Mouse (Mus musculus) midbrain, embryonic 13.5 days (tissue): ENCODE results near the gene Fars2. TPM values are rescaled to one million over a fixed set of nuclear protein-coding genes. Genes with fewer than 3 reads are reported as not detected.
"Not testable (repeated sequence)": the region's sequence is repeated elsewhere in the genome, so short reads cannot be mapped to it uniquely, and the experiment has no call there.

Experiments used
- ATAC-seq: fragments of 200-750 bp; cut with Nextera tagmentation; 2 replicates; pipeline ENCODE4 v1.8.0; 2017; ENCODE audit warnings: mild to moderate bottlenecking, moderate TSS enrichment, moderate library complexity
- H3K27ac ChIP-seq: fragments of 300-500 bp; sonication (generic); 2 replicates; pipeline ENCODE4 v1.5.1; 2015; ENCODE audit warnings: inconsistent platforms, mild to moderate bottlenecking, moderate library complexity
- H3K27me3 ChIP-seq: fragments of 300-500 bp; sonication (generic); 2 replicates; pipeline ENCODE4 v1.6.1; 2015; ENCODE audit warnings: mild to moderate bottlenecking, inconsistent platforms
- H3K36me3 ChIP-seq: fragments of 300-500 bp; sonication (generic); 2 replicates; pipeline ENCODE4 v1.6.1; 2015; ENCODE audit warnings: mild to moderate bottlenecking, inconsistent platforms
- H3K4me1 ChIP-seq: fragments of 300-500 bp; sonication (generic); replicated peaks from 2 replicates; pipeline ENCODE4 v1.6.1; 2015; ENCODE audit warnings: inconsistent platforms
- H3K4me2 ChIP-seq: fragments of 300-500 bp; sonication (generic); replicated peaks from 2 replicates; pipeline ENCODE4 v1.6.1; 2015; ENCODE audit warnings: moderate library complexity, mild to moderate bottlenecking, inconsistent platforms
- H3K4me3 ChIP-seq: fragments of 300-500 bp; sonication (generic); replicated peaks from 2 replicates; pipeline ENCODE4 v1.5.1; 2015; ENCODE audit warnings: mild to moderate bottlenecking, inconsistent platforms
- H3K9ac ChIP-seq: fragments of 300-500 bp; sonication (generic); replicated peaks from 2 replicates; pipeline ENCODE4 v1.6.1; 2015; ENCODE audit warnings: mild to moderate bottlenecking, inconsistent platforms
- H3K9me3 ChIP-seq: fragments of 300-500 bp; sonication (generic); 2 replicates; pipeline ENCODE4 v1.6.1; 2016; ENCODE audit warnings: mild to moderate bottlenecking, inconsistent platforms
- WGBS: fragments of 180-500 bp; shearing (Covaris S2); methylation state at CpG from one replicate; pipeline ENCODE4 v1.1.7; 2015; 5-methylcytosine and 5-hydroxymethylcytosine counted together
- polyA plus RNA-seq: library from polyadenylated mRNA; unstranded; fragments of >200 nt; fragmentation: Nextera tagmentation; extraction: Ambion mirVana; gene quantifications from 2 replicates; pipeline ENCODE4 v1.2.1, GENCODE M21; 2015

The Fars2 gene
- polyA plus RNA-seq, 1 experiment from 2014 or later = 29.5 TPM

DNA sequence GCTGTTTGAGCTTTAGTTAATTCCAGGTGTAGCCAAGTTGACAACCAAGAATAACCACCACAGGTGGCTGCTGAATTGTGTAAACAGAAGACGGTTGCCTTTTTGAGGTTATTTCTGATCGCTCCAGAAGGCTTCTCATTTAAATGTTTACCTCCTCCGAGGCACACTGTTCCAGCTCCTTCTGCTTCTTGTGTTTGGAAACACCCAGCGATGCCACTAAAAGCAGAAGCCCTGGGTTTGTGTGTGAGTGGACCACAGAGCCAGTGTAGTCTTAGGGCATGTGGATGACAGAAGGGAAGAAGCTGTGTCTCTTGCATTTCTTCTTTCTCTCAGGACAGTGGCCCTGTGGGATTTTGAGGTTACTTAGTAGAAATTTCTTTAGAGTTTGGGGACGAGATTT lies 33.1 kb downstream of the Fars2 start:
- no peak for ATAC-seq
- H3K27ac ChIP-seq = no peak overlapping the region
- H3K4me1 ChIP-seq = peaks cover 10% of the 10 kb centered on the region
- no peaks in the 10 kb centered on the region for H3K36me3 ChIP-seq
- no peaks in the 10 kb centered on the region for H3K9me3 ChIP-seq
- H3K9ac ChIP-seq = no peak overlapping the region
- no peak overlapping the region for H3K4me2 ChIP-seq
- WGBS = 55% methylated on average over 5 of the region's 5 CpGs
- H3K4me3 ChIP-seq = no peak overlapping the region
- H3K27me3 ChIP-seq = no peaks in the 10 kb centered on the region

DNA sequence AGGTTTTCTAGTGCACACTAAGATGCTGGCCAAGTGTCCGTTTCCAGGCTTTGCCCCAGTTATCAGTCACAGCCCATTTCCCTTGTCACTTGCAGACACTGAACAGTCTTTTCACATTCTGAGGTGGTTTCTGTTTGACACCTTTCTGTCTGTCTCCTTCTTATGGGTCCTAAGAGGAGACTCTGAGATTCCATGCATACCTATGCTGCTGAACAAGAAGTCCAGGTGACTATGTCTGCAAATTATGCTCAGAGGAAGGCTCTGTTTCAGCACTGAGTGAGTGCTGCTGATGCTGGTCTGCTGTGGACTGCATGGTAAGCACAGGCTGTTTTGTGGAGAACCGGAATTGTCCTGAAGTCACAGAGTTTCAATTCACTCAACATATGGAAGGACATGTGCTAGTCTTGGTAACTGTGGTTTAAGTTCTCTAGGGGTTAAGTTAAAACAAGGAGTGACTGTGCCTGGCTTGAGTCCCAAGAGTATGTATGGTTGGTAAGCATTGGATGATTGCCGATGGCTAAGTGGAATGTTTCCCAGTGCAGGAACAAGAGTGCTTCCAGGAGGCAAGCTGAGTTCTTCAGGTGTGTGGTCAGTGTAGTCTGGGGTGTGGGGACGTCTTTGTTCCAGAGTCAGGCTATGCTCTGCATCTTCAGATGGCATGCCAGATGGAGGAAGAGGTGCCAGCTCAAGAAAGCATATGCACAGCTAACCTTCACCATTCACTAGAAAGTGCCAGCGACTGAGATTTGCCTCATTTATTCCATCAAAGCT lies 35.7 kb downstream of the Fars2 start:
- Histone ChIP-seq H3K9me3 (no peaks in the 10 kb centered on the region), H3K36me3 (no peaks in the 10 kb centered on the region), H3K27me3 (no peaks in the 10 kb centered on the region), H3K4me2 (no peak overlapping the region), H3K4me3 (no peak overlapping the region), H3K27ac (no peak overlapping the region), H3K9ac (no peak overlapping the region), H3K4me1 (peaks cover 4% of the 10 kb centered on the region; the same call in 1 of the 2 replicates)
- 84% methylated on average over 5 of the region's 5 CpGs for WGBS
- ATAC-seq = no peak

DNA sequence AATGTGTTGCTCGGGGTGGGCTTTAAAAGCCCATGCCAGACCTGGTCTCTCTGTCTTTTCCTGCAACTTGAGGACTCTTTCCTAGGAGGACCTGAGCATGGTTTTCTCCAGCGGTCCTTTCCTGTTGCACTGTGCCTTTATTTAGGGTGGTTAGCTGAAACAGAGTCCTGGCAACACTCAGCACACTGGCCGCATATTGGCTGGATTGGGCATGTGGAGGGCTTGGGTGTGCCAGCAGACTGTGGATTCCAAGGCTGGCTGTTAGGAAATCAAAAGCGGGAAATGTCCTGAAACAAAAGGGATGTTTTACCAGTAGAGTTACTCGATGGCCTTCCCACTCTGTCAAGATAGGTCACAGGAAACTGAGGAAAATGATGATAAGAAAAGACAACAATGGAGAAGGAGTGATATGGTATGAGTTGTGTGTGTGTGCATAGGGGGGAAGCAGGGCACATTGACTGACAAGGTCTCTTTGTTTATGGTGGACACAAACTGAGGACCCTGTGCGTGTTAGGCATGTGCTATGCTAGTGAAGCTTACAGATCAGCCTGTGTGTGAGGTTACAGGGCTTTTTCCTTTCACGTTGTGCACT lies 39.2 kb downstream of the Fars2 start:
- WGBS = 93% methylated on average over 7 of the region's 7 CpGs
- H3K27me3 ChIP-seq = no peaks in the 10 kb centered on the region
- no peaks in the 10 kb centered on the region for H3K36me3 ChIP-seq
- no peak overlapping the region for H3K4me2 ChIP-seq
- H3K9me3 ChIP-seq = no peaks in the 10 kb centered on the region
- H3K4me3 ChIP-seq = no peak overlapping the region
- H3K4me1 ChIP-seq = no peaks in the 10 kb centered on the region
- no peak for ATAC-seq
- H3K27ac ChIP-seq = no peak overlapping the region
- no peak overlapping the region for H3K9ac ChIP-seq

DNA sequence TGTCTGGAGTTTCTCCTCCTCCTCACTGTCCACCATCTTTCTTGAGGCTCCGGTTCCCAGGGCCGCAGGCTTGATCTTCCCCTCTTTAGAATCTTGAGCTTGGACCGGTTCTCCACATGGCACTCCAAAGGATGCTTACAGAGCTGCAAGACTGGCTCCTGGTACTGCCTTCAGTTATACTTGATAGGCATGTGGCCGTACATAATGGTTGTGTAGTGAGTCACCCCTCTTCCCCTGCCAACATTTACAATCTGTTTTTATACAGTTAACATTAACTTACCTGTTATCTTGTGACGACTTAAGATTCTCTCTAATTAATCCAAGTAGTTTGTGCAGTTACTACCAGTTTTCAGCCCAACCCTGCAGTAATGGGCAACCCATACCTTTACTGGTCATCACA lies 46.2 kb downstream of the Fars2 start:
- no peak for ATAC-seq

DNA sequence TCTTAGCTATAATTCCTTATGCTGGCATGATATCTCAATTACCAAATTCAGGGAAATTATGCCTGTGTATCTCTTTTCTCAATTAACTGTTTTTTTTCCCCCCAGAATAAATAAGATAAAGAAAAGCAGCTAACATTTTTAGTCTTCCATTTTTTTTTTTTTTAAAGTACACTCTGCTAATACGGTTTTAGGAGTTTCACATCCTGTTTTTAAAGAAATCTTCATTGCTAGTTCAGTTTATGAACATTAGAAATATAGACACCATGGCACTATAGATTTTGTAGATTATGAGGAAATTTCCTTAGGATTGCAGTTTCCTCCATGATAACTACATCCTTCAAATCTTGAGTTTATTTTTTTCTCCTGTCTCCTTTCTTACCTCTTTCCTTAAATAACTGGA lies 46.7 kb downstream of the Fars2 start:
- Histone ChIP-seq H3K9ac (no peak overlapping the region), H3K27ac (no peak overlapping the region), H3K9me3 (no peaks in the 10 kb centered on the region), H3K4me3 (no peak overlapping the region), H3K27me3 (no peaks in the 10 kb centered on the region), H3K4me2 (no peak overlapping the region), H3K4me1 (no peaks in the 10 kb centered on the region), H3K36me3 (no peaks in the 10 kb centered on the region)
- ATAC-seq = no peak
- WGBS = 91% methylated on average over 1 of the region's 1 CpGs

More for the DNA sequence above, 46.2 kb downstream of the Fars2 start:
- H3K9ac ChIP-seq = no peak overlapping the region
- H3K36me3 ChIP-seq = no peaks in the 10 kb centered on the region
- no peak overlapping the region for H3K4me3 ChIP-seq
- no peaks in the 10 kb centered on the region for H3K9me3 ChIP-seq
- H3K4me2 ChIP-seq = no peak overlapping the region
- H3K27ac ChIP-seq = no peak overlapping the region
- WGBS = 94% methylated on average over 5 of the region's 5 CpGs
- H3K4me1 ChIP-seq = no peaks in the 10 kb centered on the region
- H3K27me3 ChIP-seq = no peaks in the 10 kb centered on the region

DNA sequence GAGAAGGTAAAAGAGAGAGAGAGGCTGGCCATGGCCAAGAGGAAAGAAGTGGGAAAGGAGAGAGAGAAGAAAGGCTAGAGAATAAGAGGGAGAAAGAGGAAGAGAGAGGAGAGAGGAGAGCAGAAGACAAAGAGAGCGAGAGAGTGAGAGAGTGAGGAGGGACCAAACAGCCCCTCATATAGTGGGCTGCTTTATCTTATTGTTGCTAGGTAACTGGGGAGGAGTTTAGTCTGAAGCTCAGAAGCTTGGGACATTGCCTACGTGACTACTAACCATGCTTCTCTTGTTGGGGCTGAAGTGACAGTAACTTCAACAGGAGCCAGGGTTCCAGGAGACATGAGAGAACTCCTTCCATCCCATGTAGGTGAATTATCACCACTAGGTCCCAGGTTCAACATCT lies 55.8 kb downstream of the Fars2 start:
- H3K4me1 ChIP-seq, H3K4me3 ChIP-seq, H3K27me3 ChIP-seq, H3K9ac ChIP-seq, H3K4me2 ChIP-seq, H3K9me3 ChIP-seq, H3K27ac ChIP-seq, ATAC-seq, H3K36me3 ChIP-seq: not testable (repeated sequence)
- 32% methylated on average over 2 of the region's 2 CpGs for WGBS

DNA sequence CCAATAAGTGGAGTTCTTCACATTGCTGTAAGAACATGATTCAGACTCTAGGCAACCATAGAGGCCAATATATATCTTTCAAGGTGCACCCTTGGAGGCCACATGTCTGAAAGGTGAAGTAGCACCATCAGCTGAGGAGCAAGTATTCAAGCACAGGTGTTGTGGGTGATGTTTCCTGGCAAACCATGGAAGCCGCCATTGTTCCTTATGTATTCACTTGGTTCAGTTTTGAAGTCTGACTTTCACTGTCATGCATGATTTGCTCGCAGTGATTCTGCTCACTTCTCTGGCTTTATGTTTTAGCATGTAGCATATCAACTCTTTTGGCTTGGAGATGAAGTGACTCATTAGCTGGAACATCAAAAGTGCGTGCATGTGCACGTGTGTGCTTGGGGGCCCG lies 56.9 kb downstream of the Fars2 start:
- ATAC-seq = no peak
- H3K4me1 ChIP-seq = no peaks in the 10 kb centered on the region
- 95% methylated on average over 5 of the region's 5 CpGs for WGBS

DNA sequence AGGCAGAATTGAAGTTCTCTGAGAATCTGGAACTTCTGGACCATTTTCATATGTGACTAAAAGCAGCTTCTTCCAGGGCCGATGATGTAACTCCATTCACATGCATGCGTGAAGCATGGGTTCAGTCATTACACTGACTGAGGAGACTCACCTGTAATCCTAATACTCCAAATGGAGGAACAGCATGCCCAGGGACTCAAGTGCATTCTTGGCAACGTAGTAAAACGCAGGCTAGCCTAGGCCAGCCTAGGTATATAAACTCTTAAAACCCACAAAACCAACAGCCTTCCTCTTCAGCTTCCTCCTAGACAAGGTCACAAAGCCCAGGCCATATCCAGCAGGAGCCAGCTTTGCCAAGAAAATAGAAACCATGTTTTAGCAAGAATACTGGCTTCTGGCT lies 57.6 kb downstream of the Fars2 start:
- H3K27ac ChIP-seq = no peak overlapping the region
- H3K9me3 ChIP-seq = no peaks in the 10 kb centered on the region
- no peaks in the 10 kb centered on the region for H3K36me3 ChIP-seq
- peaks cover 3% of the 10 kb centered on the region; the same call in 1 of the 2 replicates for H3K27me3 ChIP-seq
- H3K4me3 ChIP-seq = no peak overlapping the region
- ATAC-seq = no peak
- H3K4me2 ChIP-seq = no peak overlapping the region
- no peak overlapping the region for H3K9ac ChIP-seq
- 96% methylated on average over 4 of the region's 4 CpGs for WGBS
- no peaks in the 10 kb centered on the region for H3K4me1 ChIP-seq

More for the DNA sequence above, 56.9 kb downstream of the Fars2 start:
- Histone ChIP-seq H3K9me3 (no peaks in the 10 kb centered on the region), H3K4me3 (no peak overlapping the region), H3K36me3 (no peaks in the 10 kb centered on the region), H3K9ac (no peak overlapping the region), H3K27me3 (peaks cover 3% of the 10 kb centered on the region; the same call in 1 of the 2 replicates), H3K27ac (no peak overlapping the region), H3K4me2 (no peak overlapping the region)

DNA sequence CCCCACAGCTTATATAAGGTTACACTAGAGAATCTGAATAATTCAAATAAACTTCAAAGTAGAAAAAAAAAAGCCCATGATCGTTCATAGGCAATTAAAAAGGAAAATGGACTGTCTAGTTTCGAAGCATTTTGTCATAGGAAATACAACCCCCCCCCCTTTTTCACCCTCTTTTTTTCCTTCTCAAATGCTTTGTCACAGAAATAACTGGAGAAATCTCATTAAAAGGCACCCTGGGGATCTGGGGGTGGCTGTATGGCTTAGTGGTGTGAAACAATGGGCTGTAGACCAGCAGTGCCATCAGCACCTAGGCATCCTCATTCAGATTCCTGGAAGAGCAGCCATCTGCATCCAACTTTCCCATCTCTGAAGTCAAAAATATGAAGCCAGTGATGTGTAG lies 64.0 kb downstream of the Fars2 start:
- H3K4me2 ChIP-seq = no peak overlapping the region
- H3K27ac ChIP-seq = no peak overlapping the region
- ATAC-seq = no peak
- H3K36me3 ChIP-seq = no peaks in the 10 kb centered on the region
- H3K4me1 ChIP-seq = no peaks in the 10 kb centered on the region
- WGBS = 66% methylated on average over 2 of the region's 2 CpGs
- no peaks in the 10 kb centered on the region for H3K27me3 ChIP-seq
- no peaks in the 10 kb centered on the region for H3K9me3 ChIP-seq
- no peak overlapping the region for H3K9ac ChIP-seq
- H3K4me3 ChIP-seq = no peak overlapping the region

DNA sequence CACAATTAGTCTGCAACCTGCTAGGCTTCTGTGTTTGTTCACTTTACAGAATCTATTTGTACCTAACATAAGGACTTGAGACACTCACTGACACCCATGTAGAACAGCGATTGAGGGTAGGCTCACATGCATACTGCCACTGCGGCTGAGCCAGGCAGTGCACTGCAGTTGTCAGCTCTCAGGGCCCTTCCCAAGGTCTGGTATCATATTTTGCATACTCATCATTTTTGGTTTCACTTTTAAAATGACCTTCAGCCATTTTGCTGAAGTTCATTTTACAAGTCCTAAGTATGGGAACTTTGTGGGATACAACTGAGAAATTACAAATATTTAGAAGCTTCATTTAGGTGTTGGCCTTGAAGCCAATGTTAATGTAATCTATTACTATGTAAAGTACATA lies 73.4 kb downstream of the Fars2 start:
- no peak for ATAC-seq
- Histone ChIP-seq H3K9me3 (no peaks in the 10 kb centered on the region), H3K9ac (no peak overlapping the region), H3K4me3 (no peak overlapping the region), H3K4me2 (no peak overlapping the region), H3K27me3 (no peaks in the 10 kb centered on the region), H3K36me3 (no peaks in the 10 kb centered on the region), H3K4me1 (peaks cover 11% of the 10 kb centered on the region), H3K27ac (no peak overlapping the region)
- WGBS = 97% methylated on average over 2 of the region's 2 CpGs

DNA sequence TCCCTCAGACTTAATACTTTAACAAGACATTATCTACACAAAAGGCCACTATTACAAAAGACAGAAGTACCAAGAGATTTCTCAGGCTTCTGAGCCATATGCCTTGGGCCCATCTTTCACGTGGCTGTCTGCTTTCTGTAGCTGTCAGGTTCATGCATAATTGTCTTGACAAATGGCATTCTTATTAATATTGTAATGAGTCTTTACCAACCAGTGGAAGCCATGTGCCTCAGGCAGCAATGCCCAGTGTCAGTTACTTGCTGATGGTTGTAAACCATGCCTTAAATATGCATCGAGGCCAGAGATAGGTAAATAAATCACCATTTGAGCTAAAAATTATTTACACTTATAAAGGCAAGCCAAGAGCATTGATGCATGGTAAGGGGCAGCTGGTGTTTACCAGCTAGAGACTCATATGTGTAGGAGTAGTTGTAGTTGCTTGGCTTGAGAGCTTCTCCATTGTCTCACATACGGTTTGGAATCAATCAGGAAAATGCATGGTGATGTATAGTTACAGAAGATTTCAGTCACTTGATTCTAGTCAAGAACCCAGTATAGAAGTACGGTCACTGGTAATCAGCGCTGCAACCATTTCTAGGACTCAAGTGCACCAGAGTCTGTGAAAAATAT lies 76.4 kb downstream of the Fars2 start:
- Histone ChIP-seq H3K9ac (no peak overlapping the region), H3K4me3 (no peak overlapping the region), H3K27ac (peak overlapping the region; percentile 20), H3K4me2 (no peak overlapping the region), H3K4me1 (peaks cover 16% of the 10 kb centered on the region), H3K9me3 (no peaks in the 10 kb centered on the region), H3K36me3 (no peaks in the 10 kb centered on the region), H3K27me3 (no peaks in the 10 kb centered on the region)
- ATAC-seq = peak; percentile 82
- WGBS = 56% methylated on average over 5 of the region's 5 CpGs

DNA sequence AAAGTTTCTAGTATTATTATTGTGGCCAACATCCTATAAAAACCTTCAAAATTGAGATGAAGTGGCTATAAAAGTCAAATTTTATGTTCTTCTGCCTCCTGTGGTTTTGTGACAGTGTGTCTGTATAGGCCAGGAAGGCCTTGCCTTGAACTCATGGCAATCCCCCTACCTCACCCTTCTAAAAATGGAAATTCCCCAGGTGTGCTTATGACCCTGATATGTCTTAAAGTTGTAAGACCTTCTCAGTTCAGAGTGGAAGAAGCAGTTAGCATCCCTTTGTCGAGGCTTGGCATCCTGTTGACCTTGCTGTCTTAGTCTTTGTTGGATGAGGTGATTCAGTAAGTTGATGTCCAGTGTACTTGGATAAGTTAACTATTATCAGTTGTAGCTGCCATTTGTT lies 82.1 kb downstream of the Fars2 start:
- Histone ChIP-seq H3K27ac (no peak overlapping the region), H3K9me3 (no peaks in the 10 kb centered on the region), H3K9ac (no peak overlapping the region), H3K4me3 (no peak overlapping the region), H3K4me2 (no peak overlapping the region), H3K4me1 (peaks cover 4% of the 10 kb centered on the region; the same call in 1 of the 2 replicates), H3K27me3 (no peaks in the 10 kb centered on the region), H3K36me3 (no peaks in the 10 kb centered on the region)
- ATAC-seq = no peak
- WGBS = 87% methylated on average over 1 of the region's 1 CpGs
